Mouse (Mus musculus) cerebellum, adult 2 months (tissue): ENCODE results near the gene Ctc1.

Source experiments
- CTCF ChIP-seq: fragments of 200-500 bp; IDR thresholded peaks from 2 replicates; pipeline ENCODE4 v1.5.1; 2011; ENCODE audit warnings: low read depth, mild to moderate bottlenecking, control low read depth, low read length, moderate library complexity, borderline replicate concordance; ENCODE audit not compliant: insufficient read depth
- POLR2A ChIP-seq: fragments of 200-500 bp; IDR thresholded peaks from 2 replicates; pipeline ENCODE4 v1.6.1; 2011; ENCODE audit warnings: low read length, control low read depth, borderline replicate concordance; ENCODE audit not compliant: insufficient read depth

DNA sequence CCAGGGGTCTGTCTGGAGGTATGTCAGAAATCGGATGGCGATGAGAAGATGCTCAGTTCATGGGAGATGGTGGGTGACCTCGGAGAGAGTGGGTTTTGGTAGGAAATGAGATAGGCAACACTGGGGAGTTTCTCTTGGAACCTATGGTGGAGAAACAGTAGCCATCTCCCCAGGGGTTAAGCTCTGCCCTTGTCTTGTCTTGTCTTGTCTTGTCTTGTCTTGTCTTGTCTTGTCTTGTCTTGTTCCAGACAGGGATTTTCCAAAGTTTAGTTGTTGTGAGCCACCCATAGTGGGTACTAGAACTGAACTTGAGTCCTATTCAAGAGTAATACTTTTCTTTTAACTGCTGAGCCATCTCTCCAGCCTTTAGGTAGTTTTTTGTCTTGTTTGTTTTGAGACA lies 10.9 kb downstream of the Ctc1 start:
- TF ChIP-seq CTCF (no peak), POLR2A (no peak)
